Mouse (Mus musculus) right cerebral cortex, postnatal 36 days (tissue): ENCODE data around the gene Skint11.
"Not testable (repeated sequence)": the region's sequence is repeated elsewhere in the genome, so short reads cannot be mapped to it uniquely, and the experiment has no call there.

Source experiments
- DNase-seq, 2 experiments: peaks; one replicate each; pipeline ENCODE4 v3.0.0; 2022; ENCODE audit warnings: low spot score in 2 of 2, mixed read lengths in 1 of 2

Skint11 gene

GRCm38 (mm10) chr4:114163084-114163483 lies at the start of gene Skint11:
TSS of gene Skint11 (plus strand) at chr4:114163384.
- no peak for DNase-seq

- no peak for DNase-seq
Measured at GRCm38 (mm10) chr4:114161149-114161548, 2.0 kb upstream of the Skint11 start.

GRCm38 (mm10) chr4:114172898-114173297 lies 9.7 kb downstream of the Skint11 start:
- peak in 1 of 2 experiments; percentile 0 for DNase-seq

DNA sequence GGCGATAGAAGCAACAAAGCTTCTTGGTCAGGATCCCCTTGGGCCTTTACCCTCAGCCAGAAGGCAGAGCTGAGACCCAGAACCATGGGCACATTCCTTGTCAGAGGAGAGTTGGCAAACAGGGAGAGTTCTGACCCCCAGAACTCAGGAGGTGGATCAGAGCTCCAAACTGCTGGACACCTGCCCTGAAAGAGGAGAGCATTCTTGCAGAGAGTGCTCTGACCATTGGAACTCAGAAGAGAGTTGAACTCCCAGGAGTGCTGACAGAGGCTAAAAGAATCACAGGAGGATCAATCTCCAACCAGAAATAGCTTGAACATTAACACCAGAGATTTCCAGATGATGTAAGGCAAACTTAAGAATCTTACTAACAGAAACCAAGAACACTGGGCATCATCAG lies 93.7 kb downstream of the Skint11 start:
- DNase-seq, result not testable (repeated sequence)
